Mouse (Mus musculus) C2C12 (cell line): Measurements from ENCODE around the gene Gm20388.
A peak's percentile ranks its signal among the peaks of the same experiment; 100 is the strongest.

Source experiments
- CEBPB ChIP-seq: IDR thresholded peaks from one replicate; pipeline ENCODE4 v1.6.1; 2011; ENCODE audit warnings: low read depth, mild to moderate bottlenecking, control low read depth, moderate library complexity
- CTCF ChIP-seq: IDR thresholded peaks from one replicate; pipeline ENCODE4 v1.5.1; 2011; ENCODE audit not compliant: control insufficient read depth, insufficient read depth, insufficient read length
- FOSL1 ChIP-seq: IDR thresholded peaks from one replicate; pipeline ENCODE4 v1.8.0; 2011; ENCODE audit warnings: mild to moderate bottlenecking, low read length; ENCODE audit not compliant: poor library complexity, insufficient read depth, severe bottlenecking
- MAX ChIP-seq: IDR thresholded peaks from one replicate; pipeline ENCODE4 v1.6.1; 2011; ENCODE audit warnings: mild to moderate bottlenecking, control low read depth
- USF1 ChIP-seq: IDR thresholded peaks from one replicate; pipeline ENCODE4 v1.6.1; 2011; ENCODE audit warnings: low read depth, mild to moderate bottlenecking, control low read depth, moderate library complexity

GRCm38 (mm10) chr8:121218486-121218885 is 1307.8 kb downstream of the Gm20388 start:
- no peak for TF ChIP-seq CEBPB
- TF ChIP-seq USF1, result no peak
- peak; percentile 30 for TF ChIP-seq CTCF
- no peak for TF ChIP-seq MAX
- no peak for TF ChIP-seq FOSL1
